Mouse (Mus musculus) urinary bladder, postnatal 4 days (tissue): ENCODE data around the gene Fgfr2.

ENCODE experiments used
- DNase-seq, 2 experiments: peaks; one replicate each; pipeline ENCODE4 v3.0.0; 2021 to 2022; ENCODE audit warnings: low spot score in 2 of 2

The Fgfr2 gene

DNA sequence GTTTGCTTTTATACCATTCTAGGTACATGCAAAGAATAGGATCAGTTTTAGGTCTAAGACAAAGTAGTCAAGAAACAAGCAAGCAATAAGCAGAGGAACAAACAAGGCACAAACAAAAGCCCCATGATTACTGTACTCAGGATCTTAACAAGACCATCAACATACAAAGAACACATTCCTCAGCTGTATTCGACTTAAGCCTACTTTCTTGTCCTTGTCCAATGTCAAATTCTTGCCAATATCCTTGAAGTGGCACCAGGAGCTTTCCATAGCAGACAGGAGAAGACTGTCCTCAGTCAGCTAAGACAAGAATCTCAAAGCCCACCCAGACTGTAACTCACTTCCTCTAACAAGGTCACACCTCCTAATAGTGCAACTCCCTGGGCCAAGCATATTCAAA, 944.1 kb downstream of the Fgfr2 start:
- DNase-seq: no peak

DNA sequence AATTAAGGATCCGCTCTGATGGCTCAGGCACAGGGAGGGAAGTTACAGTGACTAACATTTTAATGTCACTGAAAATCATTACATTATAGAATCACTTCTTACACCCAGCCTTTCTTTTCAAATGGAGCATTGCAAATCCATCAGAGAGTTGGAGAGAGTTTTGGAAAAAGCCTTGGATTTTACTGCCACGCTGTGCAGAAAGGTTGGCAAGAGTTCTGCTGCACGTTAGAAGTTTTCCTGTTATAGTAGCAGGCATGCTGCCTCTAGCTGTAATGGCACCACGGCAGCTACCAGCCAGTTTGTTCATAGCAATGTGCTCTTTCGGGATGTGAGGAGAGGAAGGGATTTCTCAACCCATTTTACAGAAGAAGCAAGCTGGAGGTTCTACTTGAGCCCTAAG, 948.4 kb downstream of the Fgfr2 start:
- DNase-seq: no peak

DNA sequence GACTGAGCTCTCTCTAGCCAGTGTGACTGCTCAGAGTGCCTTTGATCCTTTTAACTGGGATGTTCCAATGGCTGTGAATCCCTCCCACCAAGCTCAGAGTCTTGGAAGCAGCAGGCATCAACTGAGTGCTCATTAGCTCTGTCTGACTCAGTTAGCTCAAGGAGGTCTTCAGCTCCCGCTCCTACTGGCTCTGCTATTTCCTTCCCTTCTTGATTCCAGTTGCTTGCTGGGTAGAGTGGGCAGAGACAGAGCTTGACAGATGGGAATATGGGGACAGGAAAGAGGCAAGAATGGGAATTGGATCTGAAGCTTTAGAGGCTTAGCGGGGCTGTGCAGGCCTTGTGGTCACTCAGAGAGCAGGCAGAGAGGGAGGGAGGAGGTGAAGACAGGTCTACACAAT, 948.9 kb downstream of the Fgfr2 start:
- DNase-seq: no peak

- no peak for DNase-seq
These were observed 950.9 kb downstream of the Fgfr2 start for GRCm38 (mm10) chr7:132172220-132172619.

DNA sequence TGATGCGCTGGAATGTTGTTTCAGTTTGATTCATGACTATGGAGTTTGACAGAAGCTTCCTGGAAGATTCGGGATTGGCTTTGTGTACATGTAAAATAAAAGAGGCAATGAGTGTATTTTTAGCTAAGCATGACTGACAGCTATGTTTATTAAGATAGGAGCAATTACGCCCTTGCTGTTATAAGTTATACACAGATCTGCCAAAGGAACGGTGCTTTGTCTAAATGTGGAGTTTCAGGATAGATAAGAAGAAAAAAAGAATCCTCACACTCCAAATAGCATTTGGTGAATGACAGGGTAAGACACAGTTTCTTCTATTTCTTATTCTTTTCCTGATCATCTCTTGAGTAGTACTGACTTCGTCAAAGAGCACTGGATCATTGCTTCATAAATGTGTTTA, 951.4 kb downstream of the Fgfr2 start:
- no peak for DNase-seq

DNA sequence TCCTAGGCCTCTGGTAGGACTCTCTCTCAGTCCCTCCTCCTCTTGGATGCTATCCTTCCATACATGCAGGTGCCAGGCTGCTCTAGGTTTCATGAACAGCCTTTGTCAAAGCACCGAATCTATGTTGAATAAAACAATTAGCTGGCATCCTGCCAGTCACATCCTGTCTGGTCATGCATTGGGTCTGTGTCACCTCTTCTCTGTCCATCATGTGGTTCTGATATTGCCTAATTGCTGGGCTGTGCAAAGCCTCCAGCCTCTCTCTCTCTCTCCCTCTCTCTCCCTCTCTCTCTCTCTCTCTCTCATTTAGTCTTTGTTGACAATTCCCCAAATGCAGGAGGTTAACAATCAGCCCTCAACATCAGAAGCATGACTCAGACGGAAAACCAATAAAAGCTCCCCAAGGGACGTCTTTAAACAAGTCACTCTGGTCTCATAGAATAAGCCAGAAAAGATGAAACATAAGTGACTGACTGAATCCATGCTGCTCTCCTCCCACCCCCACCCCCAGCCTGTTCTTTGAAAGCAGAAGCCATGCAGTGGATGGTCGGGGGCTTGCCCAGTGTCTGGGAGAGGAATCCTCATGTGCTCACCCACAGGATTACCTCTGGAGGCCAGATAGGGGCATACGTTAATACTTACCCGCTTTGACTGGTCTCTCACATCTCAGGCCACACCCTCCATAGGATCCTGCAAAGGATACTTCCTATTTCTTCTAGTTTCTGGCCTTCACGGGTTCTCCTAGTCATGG, 953.6 kb downstream of the Fgfr2 start:
- no peak for DNase-seq

DNA sequence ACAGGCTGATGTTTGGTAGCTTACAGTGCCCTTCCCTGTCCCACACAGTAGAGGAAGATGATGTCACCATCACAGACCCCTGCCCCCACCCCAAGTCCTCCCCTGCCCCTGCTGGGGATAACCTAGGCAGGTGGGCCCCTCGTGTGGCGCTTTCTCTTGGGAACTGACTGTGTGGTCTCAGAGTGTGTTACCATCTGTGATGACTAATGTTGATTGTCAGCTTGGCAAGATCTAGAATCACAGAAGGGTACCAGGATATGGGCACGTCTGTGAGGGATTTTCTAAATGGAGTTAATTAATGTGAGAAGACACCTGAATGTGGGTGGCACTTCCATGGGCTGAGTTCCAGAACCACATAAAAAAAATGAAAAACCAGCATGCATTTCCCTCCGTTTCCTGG, 955.9 kb downstream of the Fgfr2 start:
- no peak for DNase-seq

DNA sequence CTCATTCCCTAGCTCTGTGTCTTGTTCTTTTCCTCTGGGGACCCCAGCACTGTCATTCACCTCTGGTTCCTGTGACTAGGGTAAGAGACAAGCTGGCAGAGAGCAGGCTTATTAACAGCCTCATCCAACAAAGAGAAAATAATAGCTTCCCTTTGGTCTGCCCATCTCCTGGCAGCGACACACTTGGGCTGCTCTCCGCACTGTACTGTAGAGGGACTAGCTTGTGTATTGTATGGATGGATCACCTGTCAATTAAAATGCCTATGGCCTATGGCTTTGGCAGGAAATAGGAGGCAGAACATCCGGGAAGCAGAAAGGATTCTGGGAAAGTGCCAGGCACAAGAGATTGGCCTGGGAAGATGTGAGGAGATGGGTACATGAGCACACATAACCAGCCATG, 960.9 kb downstream of the Fgfr2 start:
- no peak for DNase-seq

DNA sequence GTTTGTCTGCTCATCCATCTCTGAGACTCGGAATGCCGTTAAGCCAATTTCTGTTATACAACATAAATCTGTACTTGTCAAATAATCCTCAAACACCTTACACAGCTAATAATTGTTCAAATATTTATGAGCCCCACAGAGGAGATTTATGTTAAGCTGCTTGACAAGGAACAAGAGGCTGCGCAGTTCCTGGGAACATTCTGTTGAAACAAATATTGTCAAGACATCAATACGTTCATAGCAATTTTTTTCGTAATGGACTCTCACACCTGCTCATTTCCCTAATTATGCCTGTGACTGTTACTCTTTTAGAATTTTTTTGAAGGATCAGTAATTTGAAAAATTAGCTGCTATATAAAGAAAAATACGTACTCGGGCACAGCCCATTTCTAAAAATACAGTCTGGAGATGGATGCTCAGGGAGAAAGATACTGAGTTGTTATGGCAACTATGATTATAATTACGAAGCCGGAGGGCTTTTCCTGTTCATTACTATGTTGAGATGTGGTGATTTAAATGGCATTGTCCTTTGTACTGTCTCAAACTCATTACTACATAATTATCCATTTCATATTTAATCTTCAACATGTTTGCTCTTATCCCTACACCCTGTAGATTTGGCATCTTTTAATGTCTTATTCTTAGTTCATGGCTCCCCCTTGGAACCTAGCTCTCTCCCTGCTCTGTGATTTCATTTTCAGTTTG, 964.7 kb downstream of the Fgfr2 start:
- DNase-seq: no peak

- DNase-seq: no peak
These were observed 968.7 kb downstream of the Fgfr2 start, which contains the start of gene Cpxm2 for GRCm38 (mm10) chr7:132154368-132154961. Cpxm2 (minus strand) TSS chr7:132154739.

DNA sequence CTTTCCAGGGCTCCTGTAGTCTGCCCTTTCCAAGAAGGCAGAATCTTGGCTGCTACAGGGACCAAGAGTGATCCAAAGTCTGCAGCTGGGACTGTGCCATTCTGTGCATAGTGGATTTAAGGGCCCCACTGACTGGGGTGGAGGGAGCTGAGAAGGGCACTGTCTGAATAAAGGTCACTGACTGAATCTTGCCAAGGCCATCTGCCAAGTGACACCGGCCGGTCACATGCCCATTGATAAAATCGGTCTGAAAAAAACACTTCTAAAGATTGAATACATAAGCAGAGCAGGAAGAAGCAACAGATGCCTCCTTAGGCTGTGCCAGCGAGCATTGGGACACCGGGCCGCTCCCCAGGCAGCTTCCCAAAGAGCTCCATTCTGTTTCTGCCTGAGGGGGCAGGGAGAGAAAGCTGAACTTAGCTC, 969.4 kb downstream of the Fgfr2 start:
- DNase-seq: no peak

GRCm38 (mm10) chr7:132145227-132145800, 977.8 kb downstream of the Fgfr2 start:
- DNase-seq: no peak

GRCm38 (mm10) chr7:132128687-132129086, 994.5 kb downstream of the Fgfr2 start:
- no peak for DNase-seq

- no peak for DNase-seq
These were observed 998.2 kb downstream of the Fgfr2 start for GRCm38 (mm10) chr7:132124948-132125347.

DNA sequence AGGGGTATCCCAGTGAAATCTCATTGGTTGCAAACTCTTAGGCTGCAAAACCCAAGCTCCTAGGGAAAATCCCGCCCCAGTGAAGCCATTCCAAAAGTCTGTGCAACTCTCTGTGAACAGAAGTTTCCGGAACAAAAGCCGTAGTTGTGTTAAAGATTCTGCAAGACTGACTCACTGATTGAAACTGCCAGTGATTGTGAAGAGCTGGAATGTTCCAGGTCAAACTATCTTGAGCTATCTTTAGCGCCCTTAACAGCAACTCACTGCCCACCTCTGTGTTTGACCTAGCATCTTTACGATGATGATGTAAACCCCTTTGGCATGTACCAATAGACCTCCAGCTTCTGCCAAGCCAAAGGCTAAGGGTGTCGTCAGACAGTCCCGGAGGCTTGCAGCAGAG, 999.9 kb downstream of the Fgfr2 start:
- no peak for DNase-seq

DNA sequence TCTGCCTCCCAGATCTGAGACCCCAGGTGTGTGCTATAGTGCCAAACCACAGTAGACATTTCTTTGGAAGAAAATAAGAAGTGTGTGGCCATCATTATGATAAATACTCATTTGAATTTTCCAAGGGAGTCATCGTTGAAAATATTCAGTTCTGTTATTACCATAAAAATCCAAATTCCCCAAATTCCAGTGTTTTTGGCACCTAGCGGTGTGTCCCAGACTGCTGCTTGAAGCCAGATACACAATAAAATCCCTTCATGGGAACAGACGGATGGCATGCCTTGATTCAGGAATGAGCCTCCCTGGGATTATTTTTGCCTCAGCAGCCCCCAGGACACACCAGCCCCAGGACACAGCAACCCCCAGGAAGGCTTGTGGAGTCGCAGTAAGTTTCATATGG, 1003.3 kb downstream of the Fgfr2 start:
- DNase-seq: no peak

DNA sequence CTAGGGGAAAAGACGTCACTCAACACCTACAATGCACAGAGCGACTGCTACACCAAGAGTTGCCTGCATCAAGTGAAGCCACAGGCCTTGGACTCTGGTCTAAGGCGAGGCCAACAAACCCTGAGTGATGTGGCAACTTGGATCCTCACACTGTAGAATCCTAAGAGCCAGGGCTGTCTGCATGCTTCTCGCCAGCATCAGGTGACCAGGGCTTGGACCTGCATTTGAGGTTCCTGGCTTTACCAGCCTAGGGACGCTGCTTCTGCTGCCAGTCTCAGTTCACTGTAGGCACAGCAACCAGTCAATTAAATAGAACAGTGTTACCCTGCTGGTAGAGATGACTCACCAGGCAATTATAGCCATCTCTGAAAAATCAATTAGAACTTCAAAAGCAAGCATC, 1011.4 kb downstream of the Fgfr2 start:
- DNase-seq: no peak

- no peak for DNase-seq
These were observed 1012.8 kb downstream of the Fgfr2 start for GRCm38 (mm10) chr7:132110308-132110707.

- no peak for DNase-seq
These were observed 1016.3 kb downstream of the Fgfr2 start for GRCm38 (mm10) chr7:132106891-132107290.

DNA sequence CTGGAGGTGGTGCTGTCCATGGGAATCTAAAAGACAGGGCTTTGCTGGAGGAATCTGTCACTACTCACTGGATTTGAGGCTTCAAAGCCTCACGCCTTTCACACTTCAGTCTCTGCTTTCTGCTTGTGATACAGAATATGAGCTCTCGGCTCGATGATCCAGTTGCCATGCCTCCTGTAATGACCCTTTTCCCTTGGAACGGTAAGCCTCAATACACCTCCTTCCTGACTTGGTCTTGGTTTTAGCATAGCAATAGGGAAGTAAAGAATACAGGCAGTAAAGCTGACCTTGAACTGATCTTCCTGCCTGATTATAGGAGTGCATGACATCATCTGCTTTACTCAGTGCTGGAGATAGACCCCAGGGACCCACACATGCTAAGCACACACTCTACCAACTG, 1017.8 kb downstream of the Fgfr2 start:
- no peak for DNase-seq

GRCm38 (mm10) chr7:132098441-132098840, 1024.7 kb downstream of the Fgfr2 start:
- no peak for DNase-seq

- DNase-seq: no peak
These were observed 1028.5 kb downstream of the Fgfr2 start for GRCm38 (mm10) chr7:132094666-132095065.

DNA sequence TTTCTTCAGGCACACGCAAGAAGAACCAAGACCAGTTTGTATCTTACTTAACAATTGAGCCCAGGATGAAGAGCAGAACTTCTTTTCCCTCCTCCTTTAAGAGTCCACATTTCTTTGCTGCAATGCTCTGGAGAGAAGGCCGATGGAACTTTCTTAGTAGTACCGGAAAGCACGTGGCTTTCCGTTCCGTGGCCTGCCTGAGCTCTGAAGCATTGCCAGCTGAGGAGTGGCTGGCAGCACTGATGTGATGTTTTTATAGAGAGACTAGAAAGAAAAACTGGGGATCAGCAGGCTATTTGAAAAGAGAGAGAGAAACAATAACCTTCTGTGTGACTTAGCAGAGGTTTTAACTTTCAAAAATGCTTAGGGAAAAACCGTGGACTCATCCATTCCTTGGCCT, 1031.6 kb downstream of the Fgfr2 start:
- DNase-seq: no peak
